Mouse (Mus musculus): ENCODE measurements at regions not wholly inside any gene's neighbourhood (a gene's known extent, or its start where the extent isn't known, plus 50 kb on each side); places are given as distances from the start of the nearest gene placed in this dataset.
"Not testable (repeated sequence)": the region's sequence is repeated elsewhere in the genome, so short reads cannot be mapped to it uniquely, and the experiment has no call there.

GRCm38 (mm10) chr17:13492649-13493277, 138.4 kb downstream of the Tcp10c start:
- TF ChIP-seq CTCF (IDR thresholded peaks at IDR 0.05; ENCODE audit: insufficient read depth, low read length); POLR2A (IDR thresholded peaks at IDR 0.05; ENCODE audit: borderline replicate concordance, extremely low read depth, low read depth, low read length): not testable (repeated sequence)

All from lung, adult 2 months (tissue).